Mouse (Mus musculus) granulocyte monocyte progenitor cell, adult 5-6 weeks (primary cell): Measurements from ENCODE around the gene Lao1. TPM values are rescaled to one million over a fixed set of nuclear protein-coding genes. Genes with fewer than 3 reads are reported as not detected.

Experiments
- ATAC-seq: replicated peaks from 2 replicates; pipeline ENCODE4 v1.8.0; 2016; ENCODE audit warnings: mild to moderate bottlenecking, moderate TSS enrichment, inconsistent platforms; ENCODE audit not compliant: poor library complexity, severe bottlenecking
- total RNA-seq, 2 experiments: library from RNA; stranded (forward) in 1 of 2; stranded (reverse) in 1 of 2; fragments of 200-712, 200-1000 nt in 1 of 2; fragments of >200 nt in 1 of 2; fragmentation: Nextera tagmentation in 1 of 2; gene quantifications; 2 replicates each; pipeline ENCODE4 v1.2.3; 2014 to 2017

Lao1 gene
- total RNA-seq, 2 experiments from 2014 or later: not detected

GRCm38 (mm10) chr4:119013031-119013430 is 51.7 kb downstream of the Lao1 start:
- no peak for ATAC-seq

GRCm38 (mm10) chr4:119014997-119015396 is 53.6 kb downstream of the Lao1 start:
- ATAC-seq: no peak

- no peak for ATAC-seq
Observed at GRCm38 (mm10) chr4:119015557-119015956, 54.2 kb downstream of the Lao1 start.

- ATAC-seq: no peak
Observed at GRCm38 (mm10) chr4:119017078-119017477, 55.7 kb downstream of the Lao1 start.

Other genes with a start within 250 kb of the Lao1 start
- not detected in 2 replicates for gene Olfr1340, start 241.4 kb upstream of the Lao1 start, total RNA-seq (2014; fragmentation: Nextera tagmentation)
- not detected in 2 replicates for gene Olfr1340, start 241.4 kb upstream of the Lao1 start, total RNA-seq (2017)
- gene Olfr1339, start 229.4 kb upstream of the Lao1 start, total RNA-seq (2014; fragmentation: Nextera tagmentation): not detected in 2 replicates
- gene Olfr1339, start 229.4 kb upstream of the Lao1 start, total RNA-seq (2017): not detected in 2 replicates
- not detected in 2 replicates for gene Olfr1338, start 202.8 kb upstream of the Lao1 start, total RNA-seq (2014; fragmentation: Nextera tagmentation)
- gene Olfr1338, start 202.8 kb upstream of the Lao1 start, total RNA-seq (2017): not detected in 2 replicates
- not detected in 2 replicates for gene Olfr1337, start 179.0 kb upstream of the Lao1 start, total RNA-seq (2014; fragmentation: Nextera tagmentation)
- gene Olfr1337, start 179.0 kb upstream of the Lao1 start, total RNA-seq (2017): not detected in 2 replicates
- not detected in 2 replicates for gene Olfr1335, start 151.6 kb upstream of the Lao1 start, total RNA-seq (2014; fragmentation: Nextera tagmentation)
- not detected in 2 replicates for gene Olfr1335, start 151.6 kb upstream of the Lao1 start, total RNA-seq (2017)
- gene Olfr1333, start 125.3 kb upstream of the Lao1 start, total RNA-seq (2014; fragmentation: Nextera tagmentation): not detected in 2 replicates
- not detected in 2 replicates for gene Olfr1333, start 125.3 kb upstream of the Lao1 start, total RNA-seq (2017)
- not detected in 2 replicates for gene Olfr1331, start 96.9 kb upstream of the Lao1 start, total RNA-seq (2014; fragmentation: Nextera tagmentation)
- not detected in 2 replicates for gene Olfr1331, start 96.9 kb upstream of the Lao1 start, total RNA-seq (2017)
- gene Olfr1330, start 73.0 kb upstream of the Lao1 start, total RNA-seq (2014; fragmentation: Nextera tagmentation): not detected in 2 replicates
- not detected in 2 replicates for gene Olfr1330, start 73.0 kb upstream of the Lao1 start, total RNA-seq (2017)
- gene Olfr1329, start 44.1 kb upstream of the Lao1 start, total RNA-seq (2014; fragmentation: Nextera tagmentation): not detected in 2 replicates
- gene Olfr1329, start 44.1 kb upstream of the Lao1 start, total RNA-seq (2017): not detected in 2 replicates
- not detected in 2 replicates for gene Olfr1328, start 23.0 kb upstream of the Lao1 start, total RNA-seq (2014; fragmentation: Nextera tagmentation)
- gene Olfr1328, start 23.0 kb upstream of the Lao1 start, total RNA-seq (2017): not detected in 2 replicates
- 9.0 and 10.2 TPM in 2 replicates for gene Slc2a1, start 147.1 kb downstream of the Lao1 start, total RNA-seq (2014; fragmentation: Nextera tagmentation)
- 6.5 and 12.4 TPM in 2 replicates for gene Slc2a1, start 147.1 kb downstream of the Lao1 start, total RNA-seq (2017)
- gene Zfp691, start 212.6 kb downstream of the Lao1 start, total RNA-seq (2014; fragmentation: Nextera tagmentation): 1.3 and 2.4 TPM in 2 replicates
- gene Zfp691, start 212.6 kb downstream of the Lao1 start, total RNA-seq (2017): 2.4 and 4.5 TPM in 2 replicates
- gene Ermap, start 228.4 kb downstream of the Lao1 start, total RNA-seq (2014; fragmentation: Nextera tagmentation): 0.36 and 0.52 TPM in 2 replicates
- gene Ermap, start 228.4 kb downstream of the Lao1 start, total RNA-seq (2017): 0.26 and 2.4 TPM in 2 replicates
- gene Svbp, start 233.7 kb downstream of the Lao1 start, total RNA-seq (2014; fragmentation: Nextera tagmentation): 15.7 and 54.8 TPM in 2 replicates
- 23.4 and 125 TPM in 2 replicates for gene Svbp, start 233.7 kb downstream of the Lao1 start, total RNA-seq (2017)